Mouse (Mus musculus) megakaryocyte, embryonic 14.5 days (primary cell): ENCODE data around the gene Flvcr2.

Experiments used
- FLI1 ChIP-seq: IDR thresholded peaks from 2 replicates; pipeline ENCODE4 v1.6.1; 2012; ENCODE audit warnings: low read length, inconsistent platforms, mixed read lengths
- GATA1 ChIP-seq: IDR thresholded peaks from 3 replicates; pipeline ENCODE4 v1.6.1; 2012; ENCODE audit warnings: mixed read lengths, low read length, inconsistent platforms, borderline replicate concordance

DNA sequence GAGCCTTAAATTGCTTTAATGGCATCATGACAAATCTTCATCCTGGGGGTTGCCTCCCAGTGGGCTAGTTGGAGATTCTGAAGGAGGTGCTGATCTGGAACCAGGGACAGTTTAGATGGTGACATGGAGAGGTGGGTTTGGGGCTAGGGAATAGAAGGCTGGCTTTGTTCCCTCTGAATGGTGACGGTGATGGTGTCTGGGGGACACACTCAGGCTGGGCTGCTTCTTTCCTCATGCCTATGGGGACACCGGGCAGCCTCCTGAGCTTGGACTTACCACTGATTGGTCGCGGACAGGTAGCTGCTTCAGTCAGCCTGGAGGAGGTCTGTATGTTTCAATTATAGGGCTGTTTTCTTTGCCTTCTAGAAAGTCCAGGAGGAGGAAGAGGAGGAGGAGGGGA is 65.3 kb downstream of the Flvcr2 start:
- no peak for TF ChIP-seq GATA1
- no peak for TF ChIP-seq FLI1
